Mouse (Mus musculus) ES-E14 (cell line): Measurements from ENCODE around the gene Mylk4. TPM values are rescaled to one million over a fixed set of nuclear protein-coding genes. Genes with fewer than 3 reads are reported as not detected.

Experiments used
- DNase-seq: peaks from one replicate; pipeline ENCODE4 v3.0.0-alpha.2; 2013; ENCODE audit warnings: low read depth, low spot score
- H3K27ac ChIP-seq: 2 replicates; pipeline ENCODE4 v1.5.1; 2012; ENCODE audit warnings: low read depth, mild to moderate bottlenecking, low read length, moderate library complexity, mixed read lengths; ENCODE audit not compliant: poor library complexity, insufficient read depth, severe bottlenecking
- H3K36me3 ChIP-seq: 2 replicates; pipeline ENCODE4 v1.6.1; 2012; ENCODE audit warnings: mild to moderate bottlenecking, low read length, moderate library complexity, mixed read lengths; ENCODE audit not compliant: control insufficient read depth, poor library complexity, insufficient read depth, severe bottlenecking
- H3K4me1 ChIP-seq, 2 experiments: fragments of 150-350 bp in 1 of 2; sonication (generic) in 1 of 2; 2 replicates each; pipeline ENCODE4 v1.6.1; 2012; ENCODE audit warnings: low read length in 2 of 2, mild to moderate bottlenecking in 1 of 2, mixed read lengths in 1 of 2; ENCODE audit not compliant: control insufficient read depth in 2 of 2, insufficient read depth in 2 of 2, poor library complexity in 1 of 2
- H3K4me3 ChIP-seq, 2 experiments: fragments of 150-350 bp in 1 of 2; sonication (generic) in 1 of 2; 2 replicates each; pipeline ENCODE4 v1.5.1; 2012; ENCODE audit warnings: low read length in 2 of 2, low read depth in 1 of 2, mild to moderate bottlenecking in 1 of 2, mixed read lengths in 1 of 2; ENCODE audit not compliant: insufficient read depth in 1 of 2, poor library complexity in 1 of 2, severe bottlenecking in 1 of 2
- H3K9ac ChIP-seq: 2 replicates; pipeline ENCODE4 v1.6.1; 2012; ENCODE audit warnings: low read depth, mild to moderate bottlenecking, low read length, mixed read lengths; ENCODE audit not compliant: poor library complexity, insufficient read depth, severe bottlenecking
- H3K9me3 ChIP-seq: fragments of 150-350 bp; sonication (generic); 2 replicates; pipeline ENCODE4 v1.6.1; 2012; ENCODE audit warnings: low read depth, mild to moderate bottlenecking, low read length; ENCODE audit not compliant: control insufficient read depth, insufficient read depth
- CHD2 ChIP-seq: IDR thresholded peaks from 2 replicates; pipeline ENCODE4 v1.6.1; 2014; ENCODE audit warnings: mild to moderate bottlenecking, low read depth, low read length, inconsistent platforms
- HCFC1 ChIP-seq: IDR thresholded peaks from 2 replicates; pipeline ENCODE4 v1.6.1; 2012; ENCODE audit warnings: low read length, inconsistent platforms, borderline replicate concordance; ENCODE audit not compliant: insufficient read depth
- MAFK ChIP-seq: IDR thresholded peaks from 2 replicates; pipeline ENCODE4 v1.6.1; 2014; ENCODE audit warnings: mild to moderate bottlenecking, low read depth, low read length, inconsistent platforms; ENCODE audit not compliant: insufficient read depth
- ZC3H11A ChIP-seq: IDR thresholded peaks from 2 replicates; pipeline ENCODE4 v1.6.1; 2012; ENCODE audit warnings: low read depth, mild to moderate bottlenecking, inconsistent platforms, low read length, borderline replicate concordance
- ZNF384 ChIP-seq: IDR thresholded peaks from 2 replicates; pipeline ENCODE4 v1.6.1; 2012; ENCODE audit warnings: low read depth, low read length, inconsistent platforms
- in situ Hi-C, 2 experiments: fragments of 600-800 bp; cut with MboI; formaldehyde crosslinking; loops; one replicate each; pipeline ENCODE4 v1.15.1; 2025; ENCODE audit warnings: low sequenced_read_pairs in 2 of 2, inconsistent platforms in 1 of 2; ENCODE audit not compliant: unreplicated experiment in 2 of 2
- total RNA-seq: library from RNA; depleted of rRNA; stranded (reverse); fragments of 300-350 nt; gene quantifications from 2 replicates; pipeline ENCODE4 v1.2.3, GENCODE M21; 2012; rRNA removed

Mylk4 gene
- total RNA-seq, 1 experiment = not detected

- no peak for TF ChIP-seq MAFK
- TF ChIP-seq ZNF384 = no peak
- TF ChIP-seq HCFC1 = no peak
- TF ChIP-seq CHD2 = no peak
- no peak for TF ChIP-seq ZC3H11A
- Histone ChIP-seq H3K9ac (no peak overlapping the region), H3K36me3 (no peaks in the 10 kb centered on the region), H3K4me3 (no peak overlapping the region), H3K4me1 (no peaks in the 10 kb centered on the region), H3K27ac (no peak overlapping the region), H3K9me3 (no peaks in the 10 kb centered on the region)
- no peak for DNase-seq
- in situ Hi-C loops = no loop called here
These were observed 126.2 kb downstream of the Mylk4 start for GRCm38 (mm10) chr13:32657583-32657982.

Other genes with a start within 250 kb of the Mylk4 start
- gene Wrnip1, start 18.1 kb upstream of the Mylk4 start, total RNA-seq = 30.8 and 44.8 TPM in 2 replicates
- 3.7 and 6.7 TPM in 2 replicates for gene D930007J09Rik, start 18.9 kb upstream of the Mylk4 start, total RNA-seq
- gene Serpinb1a, start 67.2 kb upstream of the Mylk4 start, total RNA-seq = 2.2 and 2.3 TPM in 2 replicates
- gene Serpinb1c, start 114.3 kb upstream of the Mylk4 start, total RNA-seq = not detected in 2 replicates
- 0.69 and 2.5 TPM in 2 replicates for gene Serpinb6b, start 181.3 kb upstream of the Mylk4 start, total RNA-seq
- 1.2 and 3.4 TPM in 2 replicates for gene Serpinb9, start 219.3 kb upstream of the Mylk4 start, total RNA-seq
- 3.5 and 12.3 TPM in 2 replicates for gene Serpinb9b, start 243.5 kb upstream of the Mylk4 start, total RNA-seq